Mouse (Mus musculus) liver, embryonic 11.5 days (tissue): ENCODE results near the gene Slc13a4. TPM values are rescaled to one million over a fixed set of nuclear protein-coding genes. Genes with fewer than 3 reads are reported as not detected.
A peak's percentile ranks its signal among the peaks of the same experiment; 100 is the strongest.

Source experiments
- ATAC-seq: fragments of 200-750 bp; cut with Nextera tagmentation; replicated peaks from 2 replicates; pipeline ENCODE4 v1.8.0; 2017; ENCODE audit warnings: moderate number of reproducible peaks, mild to moderate bottlenecking, moderate TSS enrichment, moderate library complexity; ENCODE audit not compliant: low FRiP score
- DNase-seq: peaks from one replicate; pipeline ENCODE4 v3.0.0-alpha.2; 2017; ENCODE audit warnings: low spot score
- H3K27ac ChIP-seq: fragments of 300-500 bp; sonication (generic); 2 replicates; pipeline ENCODE4 v1.5.1; 2014; ENCODE audit warnings: mild to moderate bottlenecking, low read depth, low read length, control low read depth
- H3K27me3 ChIP-seq: fragments of 300-500 bp; sonication (generic); replicated peaks from 2 replicates; pipeline ENCODE4 v1.6.1; 2014; ENCODE audit warnings: low read length, mixed read lengths; ENCODE audit not compliant: control insufficient read depth, insufficient read depth
- H3K36me3 ChIP-seq: fragments of 300-500 bp; sonication (generic); 2 replicates; pipeline ENCODE4 v1.6.1; 2014; ENCODE audit warnings: mild to moderate bottlenecking, low read length, moderate library complexity, mixed read lengths; ENCODE audit not compliant: control insufficient read depth, insufficient read depth
- H3K4me1 ChIP-seq: fragments of 300-500 bp; sonication (generic); replicated peaks from 2 replicates; pipeline ENCODE4 v1.6.1; 2014; ENCODE audit warnings: low read length, mixed read lengths; ENCODE audit not compliant: control insufficient read depth, insufficient read depth
- H3K4me2 ChIP-seq: fragments of 300-500 bp; sonication (generic); 2 replicates; pipeline ENCODE4 v1.6.1; 2014; ENCODE audit warnings: mild to moderate bottlenecking, control low read depth, moderate library complexity
- H3K4me3 ChIP-seq: fragments of 300-500 bp; sonication (generic); 2 replicates; pipeline ENCODE4 v1.5.1; 2014; ENCODE audit warnings: low read depth, low read length, control low read depth
- H3K9ac ChIP-seq: fragments of 300-500 bp; sonication (generic); 2 replicates; pipeline ENCODE4 v1.6.1; 2014; ENCODE audit warnings: low read depth, low read length, control low read depth
- H3K9me3 ChIP-seq: fragments of 300-500 bp; sonication (generic); 2 replicates; pipeline ENCODE4 v1.6.1; 2016; ENCODE audit warnings: low read length, inconsistent platforms, mixed read lengths; ENCODE audit not compliant: control insufficient read depth
- WGBS: fragments of 180-500 bp; shearing (Covaris S2); extraction: QIAGEN DNeasy Blood & Tissue Kit; methylation state at CpG from one replicate; pipeline ENCODE4 v1.1.7; 2014; 5-methylcytosine and 5-hydroxymethylcytosine counted together
- polyA plus RNA-seq: library from polyadenylated mRNA; unstranded; fragments of >200 nt; fragmentation: Nextera tagmentation; extraction: Ambion mirVana; gene quantifications from 2 replicates; pipeline ENCODE4 v1.2.1, GENCODE M21; 2014

Slc13a4 gene
- polyA plus RNA-seq, 1 experiment from 2014 or later: 0.15 TPM

DNA sequence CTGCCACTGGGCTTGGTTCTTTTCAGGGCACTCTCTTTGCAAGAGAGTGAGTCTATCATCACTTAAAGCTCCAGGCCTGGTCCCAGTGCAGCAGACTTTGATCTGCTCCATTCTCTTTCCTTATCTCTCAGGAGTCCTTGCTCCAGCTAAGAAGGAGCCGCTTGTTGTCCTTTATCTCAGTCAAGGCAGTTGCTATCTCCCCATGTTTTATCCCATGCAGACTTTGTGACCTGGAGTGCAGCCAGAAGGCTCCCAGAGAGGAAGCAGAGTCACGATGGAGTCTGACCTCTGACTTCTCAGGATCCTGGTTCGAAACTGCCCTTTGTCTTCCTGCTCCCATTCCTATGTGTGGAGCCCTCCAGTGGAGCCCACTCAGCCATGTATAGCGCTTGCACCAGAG, 13.2 kb upstream of the Slc13a4 start:
- H3K9ac ChIP-seq: no peak overlapping the region
- peaks cover 3% of the 10 kb centered on the region for H3K4me1 ChIP-seq
- WGBS: 39% methylated on average over 4 of the region's 4 CpGs
- no peak overlapping the region for H3K4me2 ChIP-seq
- ATAC-seq (peak; percentile 12; the same call in 1 of the 2 replicates), DNase-seq (no peak)
- no peaks in the 10 kb centered on the region for H3K27me3 ChIP-seq
- no peak overlapping the region for H3K4me3 ChIP-seq
- no peaks in the 10 kb centered on the region for H3K9me3 ChIP-seq
- H3K36me3 ChIP-seq: no peaks in the 10 kb centered on the region
- no peak overlapping the region for H3K27ac ChIP-seq

- H3K9ac ChIP-seq: no peak overlapping the region
- H3K36me3 ChIP-seq: no peaks in the 10 kb centered on the region
- no peak for DNase-seq
Observed at GRCm38 (mm10) chr6:35319850-35320249, 11.9 kb upstream of the Slc13a4 start.

GRCm38 (mm10) chr6:35313520-35313919, 5.6 kb upstream of the Slc13a4 start:
- no peak for DNase-seq
- 88% methylated on average over 8 of the region's 8 CpGs for WGBS

More at GRCm38 (mm10) chr6:35319850-35320249, 11.9 kb upstream of the Slc13a4 start:
- Histone ChIP-seq H3K4me1 (peaks cover 3% of the 10 kb centered on the region), H3K4me3 (no peak overlapping the region), H3K9me3 (no peaks in the 10 kb centered on the region), H3K4me2 (no peak overlapping the region), H3K27me3 (no peaks in the 10 kb centered on the region), H3K27ac (no peak overlapping the region)
- ATAC-seq: no peak
- 78% methylated on average over 6 of the region's 6 CpGs for WGBS

GRCm38 (mm10) chr6:35309406-35309805, 1.5 kb upstream of the Slc13a4 start:
- ATAC-seq: no peak
- no peak overlapping the region for H3K4me2 ChIP-seq
- H3K36me3 ChIP-seq: no peaks in the 10 kb centered on the region
- no peak overlapping the region for H3K4me3 ChIP-seq
- H3K27ac ChIP-seq: no peak overlapping the region
- H3K4me1 ChIP-seq: no peaks in the 10 kb centered on the region
- 66% methylated on average over 7 of the region's 7 CpGs for WGBS
- H3K9ac ChIP-seq: no peak overlapping the region
- H3K27me3 ChIP-seq: no peaks in the 10 kb centered on the region
- DNase-seq: no peak
- no peaks in the 10 kb centered on the region for H3K9me3 ChIP-seq

More at GRCm38 (mm10) chr6:35313520-35313919, 5.6 kb upstream of the Slc13a4 start:
- no peak overlapping the region for H3K4me3 ChIP-seq
- no peaks in the 10 kb centered on the region for H3K4me1 ChIP-seq
- H3K9me3 ChIP-seq: no peaks in the 10 kb centered on the region
- ATAC-seq: no peak
- H3K27ac ChIP-seq: no peak overlapping the region
- H3K27me3 ChIP-seq: no peaks in the 10 kb centered on the region
- no peak overlapping the region for H3K4me2 ChIP-seq
- H3K36me3 ChIP-seq: no peaks in the 10 kb centered on the region
- no peak overlapping the region for H3K9ac ChIP-seq

GRCm38 (mm10) chr6:35307136-35307535, 795 bp downstream of the Slc13a4 start:
- Histone ChIP-seq H3K4me1 (no peaks in the 10 kb centered on the region), H3K4me2 (no peak overlapping the region), H3K27me3 (no peaks in the 10 kb centered on the region), H3K4me3 (no peak overlapping the region), H3K36me3 (no peaks in the 10 kb centered on the region), H3K27ac (no peak overlapping the region), H3K9ac (no peak overlapping the region), H3K9me3 (no peaks in the 10 kb centered on the region)
- no peak for DNase-seq
- 81% methylated on average over 13 of the region's 13 CpGs for WGBS
- ATAC-seq: no peak

DNA sequence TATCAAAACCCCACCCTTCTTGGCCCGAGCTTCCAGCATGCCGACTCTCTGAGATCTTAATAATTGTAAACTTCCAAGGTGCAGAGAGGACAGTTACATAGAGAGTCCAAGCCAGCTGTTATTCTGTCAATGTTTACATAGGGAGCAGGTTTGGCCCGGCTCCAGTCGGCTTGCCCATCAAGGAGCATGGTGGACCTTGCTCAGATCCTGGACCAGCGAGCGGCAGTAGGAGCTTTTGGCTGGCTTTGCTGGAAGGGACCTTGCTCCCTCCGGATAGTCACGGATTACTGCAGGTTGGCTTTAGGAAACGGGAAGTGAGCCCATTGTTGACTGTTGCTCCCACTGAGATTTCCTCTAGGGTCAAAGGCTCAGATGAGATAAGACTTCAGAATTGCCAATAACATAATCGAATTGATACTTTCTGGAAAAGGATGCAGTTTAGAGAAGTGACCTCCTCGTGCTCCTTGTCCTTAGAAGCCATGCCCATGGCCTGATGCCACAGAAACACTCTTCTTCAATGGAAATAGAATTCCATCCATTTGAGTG, 4.5 kb downstream of the Slc13a4 start:
- no peaks in the 10 kb centered on the region for H3K27me3 ChIP-seq
- no peak for DNase-seq
- H3K27ac ChIP-seq: no peak overlapping the region
- H3K9ac ChIP-seq: no peak overlapping the region
- WGBS: 62% methylated on average over 11 of the region's 11 CpGs
- H3K9me3 ChIP-seq: no peaks in the 10 kb centered on the region
- H3K36me3 ChIP-seq: no peaks in the 10 kb centered on the region
- no peak overlapping the region for H3K4me3 ChIP-seq
- H3K4me1 ChIP-seq: no peaks in the 10 kb centered on the region
- ATAC-seq: peak; percentile 50
- no peak overlapping the region for H3K4me2 ChIP-seq

DNA sequence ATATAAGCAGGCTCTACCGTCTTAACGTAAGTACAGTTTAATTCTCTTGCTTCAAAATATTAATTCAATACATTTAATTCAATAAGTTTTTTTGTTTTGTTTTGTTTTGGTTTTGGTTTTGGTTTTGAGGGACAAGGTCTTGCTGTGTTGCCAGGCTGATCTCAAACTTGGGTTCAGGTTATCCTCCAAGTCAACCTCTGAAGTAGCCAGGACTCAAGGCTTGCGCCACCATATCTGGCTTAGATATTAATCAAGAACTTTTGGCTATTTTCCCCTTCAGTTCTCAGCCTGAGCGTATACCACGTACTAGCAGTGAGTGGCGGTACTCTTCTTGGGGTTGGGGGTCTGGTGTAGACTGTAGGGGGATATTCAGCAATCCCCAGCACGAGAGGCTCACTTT, 5.3 kb downstream of the Slc13a4 start:
- Histone ChIP-seq H3K9me3 (no peaks in the 10 kb centered on the region), H3K4me2 (no peak overlapping the region), H3K27me3 (no peaks in the 10 kb centered on the region), H3K27ac (no peak overlapping the region), H3K9ac (no peak overlapping the region), H3K4me1 (no peaks in the 10 kb centered on the region), H3K4me3 (no peak overlapping the region), H3K36me3 (no peaks in the 10 kb centered on the region)
- no peak for ATAC-seq
- DNase-seq: no peak
- 87% methylated on average over 7 of the region's 7 CpGs for WGBS

- no peaks in the 10 kb centered on the region for H3K27me3 ChIP-seq
- H3K4me3 ChIP-seq: no peak overlapping the region
- H3K9me3 ChIP-seq: no peaks in the 10 kb centered on the region
- no peak overlapping the region for H3K9ac ChIP-seq
- no peaks in the 10 kb centered on the region for H3K4me1 ChIP-seq
- H3K27ac ChIP-seq: no peak overlapping the region
- no peak overlapping the region for H3K4me2 ChIP-seq
- no peak for ATAC-seq
- no peaks in the 10 kb centered on the region for H3K36me3 ChIP-seq
- DNase-seq: no peak
- 68% methylated on average over 6 of the region's 6 CpGs for WGBS
Observed at GRCm38 (mm10) chr6:35298323-35298722, 9.6 kb downstream of the Slc13a4 start.

- Histone ChIP-seq H3K9ac (no peak overlapping the region), H3K9me3 (no peaks in the 10 kb centered on the region), H3K4me1 (no peaks in the 10 kb centered on the region), H3K27ac (no peak overlapping the region), H3K36me3 (no peaks in the 10 kb centered on the region), H3K4me2 (no peak overlapping the region), H3K4me3 (no peak overlapping the region), H3K27me3 (no peaks in the 10 kb centered on the region)
- ATAC-seq (0 out of 2 replicates have a peak, but pooled peaks have one; percentile 10), DNase-seq (no peak)
- 88% methylated on average over 7 of the region's 7 CpGs for WGBS
Observed at GRCm38 (mm10) chr6:35297516-35298227, 10.3 kb downstream of the Slc13a4 start.
